Mouse (Mus musculus) right cerebral cortex, adult 2 months (tissue): Measurements from ENCODE around the gene Acaca.
A peak's percentile ranks its signal among the peaks of the same experiment; 100 is the strongest.

Experiments used
- DNase-seq, 2 experiments: peaks; one replicate each; pipeline ENCODE4 v3.0.0; 2021 to 2022; ENCODE audit warnings: low spot score in 2 of 2

Gene Acaca

DNA sequence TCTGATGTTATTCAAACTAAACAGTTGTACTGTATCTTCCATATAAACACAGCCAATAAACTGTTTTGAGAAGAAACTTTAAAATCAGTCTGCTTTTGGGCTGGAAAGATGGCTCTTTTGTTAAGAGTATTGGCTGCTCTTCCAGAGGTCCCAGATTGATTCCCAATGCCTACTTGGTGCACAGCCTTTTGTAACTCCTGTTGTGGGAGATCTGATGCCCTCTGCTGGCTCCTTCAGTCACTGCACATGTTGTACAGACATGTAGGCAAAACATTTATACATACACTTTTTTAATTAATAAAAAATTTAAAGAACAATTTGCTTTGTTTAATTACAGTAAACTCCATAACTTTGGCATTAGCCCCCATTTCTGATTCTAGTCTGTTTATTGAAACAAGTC is 114.1 kb downstream of the Acaca start:
- DNase-seq, result peak; percentile 64 to 71

DNA sequence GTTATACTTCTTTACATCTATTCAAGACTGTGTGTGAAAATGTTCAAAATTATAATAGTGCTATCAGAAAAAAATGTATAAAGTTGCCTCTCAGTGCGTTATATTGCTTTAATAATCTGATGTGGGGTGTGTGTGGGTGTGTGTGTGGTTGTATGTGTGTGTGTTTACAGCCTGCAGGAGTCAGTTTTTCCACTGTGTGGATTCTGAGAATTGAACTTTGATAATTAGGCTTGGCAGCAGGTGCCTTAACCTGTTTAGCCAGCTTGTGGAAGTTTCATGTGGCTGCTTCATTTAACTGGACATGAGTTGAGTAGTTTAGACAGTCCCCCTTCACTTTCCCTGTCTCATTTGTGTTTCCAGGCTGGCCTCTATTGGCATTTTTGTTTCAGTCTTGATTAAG is 117.9 kb downstream of the Acaca start:
- DNase-seq, result no peak

DNA sequence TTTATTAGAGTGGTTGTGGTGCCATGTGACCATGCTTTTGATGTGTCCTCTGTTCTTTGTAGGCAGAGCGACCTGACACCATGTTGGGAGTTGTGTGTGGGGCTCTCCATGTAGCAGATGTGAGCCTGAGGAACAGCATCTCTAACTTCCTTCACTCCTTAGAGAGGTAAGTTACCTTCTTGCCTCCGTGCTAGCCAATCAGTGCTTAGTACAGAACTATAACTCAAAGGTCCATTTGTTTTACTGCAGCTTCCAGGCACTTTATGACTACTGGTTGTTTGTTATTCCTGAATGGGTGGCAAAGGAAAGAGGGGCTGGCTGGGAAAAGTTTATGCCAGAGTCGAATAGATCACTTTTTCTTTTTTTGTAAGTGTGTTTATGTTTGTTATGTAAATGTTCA is 121.7 kb downstream of the Acaca start:
- no peak for DNase-seq

DNA sequence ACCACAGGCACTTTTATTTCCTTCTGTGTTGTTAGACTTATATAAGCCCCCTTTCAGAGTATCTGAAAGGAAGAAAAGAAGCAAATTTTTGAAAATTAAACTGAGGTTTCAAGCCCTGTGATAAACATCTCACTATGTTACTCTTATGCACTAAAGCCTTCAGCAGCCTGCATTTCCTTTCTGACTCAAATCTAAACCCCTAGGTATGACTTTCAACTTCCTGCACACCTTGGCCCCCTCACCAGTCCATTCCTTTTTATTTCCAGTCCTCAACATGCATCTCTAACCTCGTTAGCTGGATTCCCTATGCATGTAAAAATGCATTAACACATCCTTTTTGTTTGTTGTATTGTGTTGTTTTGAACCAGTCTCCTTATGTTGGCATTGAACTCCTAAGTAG is 123.0 kb downstream of the Acaca start:
- no peak for DNase-seq

DNA sequence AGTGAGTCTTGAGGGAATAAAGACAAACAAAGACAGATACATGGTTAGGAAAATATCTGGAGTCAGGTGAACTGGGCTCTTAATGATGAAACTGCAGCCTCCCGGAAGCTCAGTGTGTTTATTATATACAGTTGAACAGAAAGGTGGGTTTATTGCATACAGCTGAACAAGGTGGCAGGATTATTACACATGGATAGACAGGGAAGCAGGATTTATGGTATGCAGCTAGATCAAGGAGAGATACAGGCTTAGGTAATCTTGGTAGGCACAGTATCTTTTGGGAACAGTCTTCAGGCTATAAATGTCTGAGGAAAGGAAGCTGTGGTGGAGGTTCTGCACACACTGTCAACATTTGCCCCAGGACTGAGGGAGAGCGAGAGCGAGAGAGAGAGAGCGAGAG is 126.4 kb downstream of the Acaca start:
- DNase-seq, result no peak

DNA sequence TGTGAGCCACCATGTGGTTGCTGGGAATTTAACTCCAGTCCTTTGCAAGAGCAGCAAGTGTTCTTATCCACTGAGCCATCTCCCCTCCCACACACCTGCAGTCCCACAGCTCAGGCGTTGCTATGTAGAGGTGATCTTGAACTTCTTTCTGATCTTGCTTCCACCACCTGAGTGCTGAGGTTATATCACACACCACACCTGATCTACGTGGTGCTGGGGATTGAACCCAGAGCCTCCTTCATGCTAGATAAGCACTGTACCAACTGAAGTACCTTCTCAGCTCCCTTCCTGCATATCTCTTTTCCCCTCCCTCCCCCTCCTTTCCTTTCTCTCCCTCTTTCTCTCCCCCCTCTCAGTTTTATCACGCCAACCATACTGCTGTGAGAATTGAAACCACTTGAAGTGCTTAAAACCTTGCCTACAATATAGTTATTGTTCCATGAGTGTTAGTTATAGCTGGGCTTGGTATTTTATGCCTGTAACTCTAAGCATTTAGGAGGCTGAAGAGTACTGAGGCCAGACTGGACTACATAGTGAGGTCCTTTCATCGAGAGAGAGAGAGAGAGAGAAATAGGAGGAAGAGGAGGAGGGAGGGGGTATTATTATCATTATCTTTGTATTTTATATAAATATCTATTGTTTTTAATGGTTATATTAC is 128.7 kb downstream of the Acaca start:
- no peak for DNase-seq

DNA sequence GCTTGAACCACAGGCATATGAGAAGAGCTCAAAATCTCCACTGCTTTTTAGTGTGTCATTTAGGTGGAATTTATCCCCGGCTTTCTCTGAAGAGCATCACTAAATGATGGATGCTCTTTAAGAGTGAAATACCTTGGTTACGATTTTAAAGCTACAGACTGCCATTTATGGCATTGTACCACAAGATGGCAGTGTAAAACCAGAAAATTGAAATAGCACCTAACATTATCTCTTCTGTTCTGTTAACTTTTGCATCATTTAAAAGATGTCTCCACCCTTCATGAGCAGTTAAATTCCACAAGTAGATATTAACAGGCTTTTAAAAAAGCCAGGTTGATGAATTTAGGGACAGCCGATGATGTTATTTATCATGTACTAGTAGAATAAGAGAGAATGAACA is 135.0 kb downstream of the Acaca start:
- DNase-seq, result peak in 1 of 2 experiments; percentile 32

DNA sequence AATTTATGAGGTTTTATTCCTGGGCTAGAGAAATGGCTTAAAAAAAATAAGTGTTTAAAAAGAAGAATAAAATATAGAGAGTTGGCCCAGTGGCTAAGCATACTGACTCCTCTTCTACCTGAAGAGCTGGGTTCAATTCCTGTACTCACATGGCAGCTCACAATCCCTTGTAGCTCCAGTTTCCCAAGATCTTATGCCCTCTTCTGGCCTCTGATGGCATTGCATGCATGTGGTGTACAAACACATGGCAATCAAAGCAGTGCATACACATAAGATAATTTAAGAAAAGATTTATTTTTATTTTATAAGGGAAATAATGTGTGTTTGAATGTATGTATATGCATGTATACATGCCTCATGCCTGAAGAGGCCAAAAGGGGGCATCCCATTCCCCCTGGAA is 138.6 kb downstream of the Acaca start:
- DNase-seq, result no peak

DNA sequence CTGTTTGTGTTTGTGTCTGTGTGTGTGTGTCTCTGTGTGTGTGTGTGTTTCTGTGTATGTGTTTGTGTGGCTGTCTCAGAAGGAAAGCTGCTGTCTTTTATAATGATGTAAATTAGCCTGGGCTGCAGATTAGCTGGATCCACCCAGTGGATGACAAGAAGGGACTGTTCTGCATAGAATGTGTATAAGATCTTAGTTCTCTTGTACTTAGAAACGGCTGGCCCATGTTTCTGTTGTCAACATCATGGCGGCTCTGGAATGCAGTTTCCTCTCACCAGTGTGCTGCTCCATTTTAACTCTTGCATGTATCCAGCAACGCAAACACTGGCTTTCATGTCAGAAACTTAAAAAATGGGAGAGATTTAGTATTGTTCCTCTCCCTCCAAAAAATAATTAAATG is 141.0 kb downstream of the Acaca start:
- DNase-seq, result no peak

DNA sequence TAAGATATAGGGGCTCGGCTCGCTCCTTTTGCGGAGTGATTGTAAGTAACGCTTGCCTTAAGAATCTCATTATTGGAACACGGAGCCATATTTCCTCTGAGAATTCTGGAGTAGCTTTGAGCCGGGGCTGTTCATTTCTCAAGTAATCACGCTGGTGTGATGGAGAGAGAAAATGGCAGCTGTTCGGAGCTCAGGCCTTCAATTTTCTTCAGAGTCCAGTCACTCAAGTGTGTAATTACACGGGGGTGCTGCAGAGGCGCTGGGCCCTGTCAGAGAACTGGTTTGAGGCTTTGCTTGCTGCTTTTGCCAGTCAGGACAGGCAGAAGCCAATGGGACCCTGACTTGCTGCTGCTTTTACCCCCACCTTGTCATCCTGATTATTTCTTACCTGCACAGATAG is 142.5 kb downstream of the Acaca start:
- no peak for DNase-seq

DNA sequence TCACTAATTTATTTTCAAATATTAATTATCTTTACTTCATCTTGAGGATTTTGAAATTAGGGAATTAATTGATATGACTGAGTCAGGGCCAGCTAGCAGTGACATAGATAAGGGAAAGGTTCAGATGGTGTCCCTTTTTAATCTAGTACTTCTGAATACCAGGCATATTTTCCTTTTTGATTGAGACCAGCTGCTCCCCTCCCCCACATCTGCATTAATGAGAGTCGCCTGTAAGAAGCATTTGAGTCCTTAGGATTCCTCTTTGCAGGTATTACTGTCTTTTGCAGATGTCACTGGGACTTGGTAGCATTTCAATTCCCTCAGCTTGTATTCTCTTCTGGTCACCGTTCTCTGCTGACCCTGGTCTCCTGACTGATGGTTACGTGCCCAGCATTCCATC is 143.1 kb downstream of the Acaca start:
- DNase-seq, result no peak

DNA sequence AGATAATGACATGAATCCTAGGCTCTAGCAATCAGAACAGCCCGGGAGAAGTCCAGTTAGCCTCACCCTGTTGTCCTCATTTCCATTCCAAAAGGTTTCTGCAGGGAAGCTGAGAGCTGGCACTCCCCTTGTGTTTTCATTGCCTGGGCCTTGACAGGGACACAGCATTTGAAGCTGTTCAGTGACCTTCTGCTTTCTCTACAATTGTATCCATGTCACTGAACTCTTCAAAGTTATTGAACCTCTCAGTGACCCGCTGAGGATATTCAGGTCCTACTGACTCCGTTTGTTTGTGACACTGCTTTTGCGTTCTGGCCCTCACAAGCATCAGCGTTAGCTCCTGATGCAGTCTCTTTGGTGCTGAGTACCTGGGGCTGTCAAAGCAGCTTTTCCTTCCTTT is 147.5 kb downstream of the Acaca start:
- DNase-seq, result no peak

DNA sequence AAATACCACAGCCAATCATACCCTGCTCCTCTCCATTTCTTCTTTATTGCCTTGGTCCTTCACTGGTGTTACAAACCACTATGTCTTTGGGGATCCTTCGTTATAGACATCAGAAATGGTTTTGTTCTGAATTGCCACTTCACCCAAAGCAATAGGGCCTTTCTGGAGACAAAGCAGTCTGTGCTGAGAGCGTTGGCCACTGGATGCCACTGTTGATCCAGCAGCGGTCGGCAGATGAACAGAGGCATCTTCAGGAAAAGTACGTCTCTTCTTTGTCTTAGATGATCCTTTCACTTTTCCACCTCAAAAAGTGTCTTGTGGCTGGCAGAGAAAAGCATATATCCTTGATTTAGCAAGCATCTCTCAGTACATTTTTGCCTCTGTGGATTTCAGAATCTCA is 151.8 kb downstream of the Acaca start:
- DNase-seq, result peak; percentile 47 to 55

DNA sequence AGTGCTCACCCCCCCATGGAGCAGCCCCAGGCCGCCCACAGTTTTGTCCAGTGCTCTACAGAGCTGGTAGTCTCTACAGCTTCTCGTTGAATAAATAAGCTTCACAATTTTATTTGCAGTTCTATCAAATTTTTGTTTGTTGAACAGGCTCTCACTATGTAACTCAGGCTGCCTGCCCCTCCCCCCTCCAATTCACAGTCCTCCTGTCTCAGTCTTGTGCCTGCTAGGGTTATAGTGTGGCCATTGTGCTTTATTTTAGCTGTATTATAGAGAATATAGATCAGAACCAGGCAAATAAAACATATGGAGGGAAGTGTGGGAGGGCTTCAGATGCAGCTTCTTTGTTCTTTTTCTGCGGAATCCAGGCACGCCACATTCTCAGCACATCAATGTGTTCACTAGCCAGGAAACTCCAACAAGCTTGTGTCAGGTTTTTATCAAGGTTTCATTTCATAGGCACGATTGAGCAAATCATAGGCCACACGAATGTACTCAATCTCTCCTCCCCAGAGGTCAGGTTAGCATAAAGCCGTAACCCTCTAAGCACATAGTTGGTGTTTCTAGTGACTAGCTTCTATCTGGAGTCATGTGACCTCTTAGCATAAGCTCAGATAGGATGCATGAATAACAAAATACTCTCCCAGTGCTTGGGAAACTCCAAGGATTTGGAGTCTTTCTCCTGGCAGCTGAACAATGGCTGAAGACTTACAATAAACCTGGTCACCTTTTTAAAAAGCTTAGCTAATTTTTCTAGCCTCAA is 153.7 kb downstream of the Acaca start:
- no peak for DNase-seq

DNA sequence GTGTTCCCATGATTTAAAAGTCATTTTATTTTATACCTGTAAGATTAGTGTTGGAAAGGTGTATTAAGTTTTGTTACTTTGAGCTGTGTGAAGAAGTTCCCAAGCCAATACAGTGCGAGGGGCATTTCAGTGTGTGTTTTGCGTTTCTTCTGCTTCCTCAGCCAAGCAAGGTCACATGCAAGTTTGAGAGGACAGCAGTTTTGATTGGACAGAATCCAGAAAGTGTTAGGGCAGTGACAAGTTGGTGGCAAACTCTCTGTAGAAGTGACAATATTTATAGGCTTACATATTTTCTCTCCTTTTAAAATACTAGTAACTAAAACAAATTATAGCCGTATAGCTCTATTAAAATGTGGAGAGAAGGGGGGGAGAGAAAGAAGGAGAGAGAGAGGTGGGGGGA is 161.3 kb downstream of the Acaca start:
- no peak for DNase-seq

DNA sequence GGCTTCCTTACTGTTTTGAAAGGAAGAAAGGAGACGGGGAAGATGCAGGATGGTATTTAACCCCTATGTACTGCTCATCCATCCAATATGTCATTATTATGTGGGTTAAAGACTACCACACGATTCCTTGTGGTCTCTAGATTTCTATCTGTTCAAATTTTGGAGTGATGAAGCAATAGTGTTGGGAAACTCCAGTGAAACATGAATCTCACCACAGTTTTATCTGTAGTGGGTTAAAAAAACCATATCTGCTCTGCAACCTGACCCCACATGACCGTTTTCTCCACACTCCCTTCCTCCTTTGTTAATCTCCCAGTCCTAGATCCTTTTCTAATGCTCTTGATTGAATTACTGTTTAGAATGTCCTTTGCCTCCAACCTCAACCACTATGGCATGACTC is 163.1 kb downstream of the Acaca start:
- DNase-seq, result no peak

DNA sequence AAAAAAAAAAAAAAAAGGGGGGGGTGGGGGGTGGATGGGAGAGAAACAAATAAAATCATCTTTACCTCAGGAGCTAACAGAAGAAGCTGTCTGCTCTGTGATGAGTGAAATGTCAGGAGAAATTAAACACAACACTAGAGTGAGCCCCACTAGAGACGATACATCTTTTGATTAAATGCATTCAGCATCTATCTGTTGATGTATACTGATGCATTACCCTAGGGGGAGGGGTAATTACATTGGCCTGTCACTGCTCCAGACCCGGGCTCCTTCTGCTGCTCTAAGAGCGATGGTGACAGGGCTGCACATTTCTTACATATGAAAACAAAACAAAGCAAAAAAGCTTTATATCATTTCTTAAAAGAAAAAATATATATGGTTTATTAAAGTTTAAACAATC is 163.8 kb downstream of the Acaca start:
- no peak for DNase-seq

DNA sequence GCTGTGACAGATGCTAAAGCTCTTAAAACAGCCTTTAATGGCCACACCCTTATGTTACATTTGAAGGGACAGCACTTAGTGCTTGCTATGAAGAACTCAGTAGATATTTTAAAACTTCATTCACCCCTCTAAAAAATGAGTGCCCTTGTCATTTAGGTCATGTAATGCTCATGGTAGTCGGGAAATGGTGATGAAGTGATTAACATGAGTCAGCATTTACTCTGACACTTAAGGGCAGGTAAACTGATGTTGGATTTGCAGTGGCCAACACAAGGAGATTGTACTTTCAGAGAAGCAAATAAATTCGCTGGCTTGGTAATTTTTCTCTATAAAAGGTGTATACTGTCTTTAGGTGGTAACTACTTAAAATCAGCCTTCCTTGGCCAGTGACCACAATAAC is 166.9 kb downstream of the Acaca start:
- no peak for DNase-seq

DNA sequence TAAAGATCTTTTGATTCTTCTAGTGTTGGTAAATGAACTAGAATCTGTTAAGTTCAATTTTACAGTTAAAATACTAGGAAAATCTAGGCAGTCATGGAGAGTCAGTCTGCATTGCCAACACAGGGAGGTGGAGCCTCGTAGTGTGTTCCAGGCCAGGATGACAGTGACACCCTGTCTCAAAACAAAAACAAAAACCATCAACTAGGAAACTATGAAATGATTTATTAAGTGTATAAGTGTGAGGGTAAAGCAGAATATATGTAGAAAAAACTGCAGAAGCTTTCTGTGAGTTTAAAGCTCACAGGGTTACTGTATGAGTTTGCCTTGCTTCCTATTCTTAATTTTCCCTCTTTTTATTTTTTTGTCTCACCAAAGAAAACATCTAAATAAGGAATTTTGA is 176.0 kb downstream of the Acaca start:
- no peak for DNase-seq

DNA sequence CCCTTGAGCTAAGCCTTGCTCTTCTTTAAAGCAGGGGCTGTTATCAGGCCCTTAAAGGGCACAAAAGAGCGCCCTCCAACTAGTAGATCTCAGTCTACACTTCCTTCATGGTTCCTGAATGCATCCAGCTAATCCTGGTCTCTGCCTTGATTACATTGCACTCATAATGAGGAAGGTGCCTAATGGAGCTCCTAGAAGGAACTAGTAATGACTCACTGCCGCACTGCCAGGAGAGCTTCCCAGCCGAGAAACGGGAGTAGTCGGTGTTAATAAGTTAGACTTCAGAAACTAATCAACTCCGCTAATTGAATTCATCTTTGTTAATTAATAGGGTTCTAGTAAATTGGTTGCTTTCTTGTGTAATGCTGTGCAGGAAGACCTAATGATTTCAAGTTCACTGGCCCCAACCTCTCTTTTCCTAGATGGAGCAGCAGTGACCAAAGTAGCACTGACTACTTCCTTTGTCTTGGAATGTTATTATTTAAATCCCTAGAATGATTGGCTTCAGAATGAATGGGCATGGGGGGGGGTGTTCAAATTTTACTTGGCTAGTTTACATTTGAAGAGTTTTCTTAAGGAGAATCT is 176.8 kb downstream of the Acaca start:
- DNase-seq, result no peak

DNA sequence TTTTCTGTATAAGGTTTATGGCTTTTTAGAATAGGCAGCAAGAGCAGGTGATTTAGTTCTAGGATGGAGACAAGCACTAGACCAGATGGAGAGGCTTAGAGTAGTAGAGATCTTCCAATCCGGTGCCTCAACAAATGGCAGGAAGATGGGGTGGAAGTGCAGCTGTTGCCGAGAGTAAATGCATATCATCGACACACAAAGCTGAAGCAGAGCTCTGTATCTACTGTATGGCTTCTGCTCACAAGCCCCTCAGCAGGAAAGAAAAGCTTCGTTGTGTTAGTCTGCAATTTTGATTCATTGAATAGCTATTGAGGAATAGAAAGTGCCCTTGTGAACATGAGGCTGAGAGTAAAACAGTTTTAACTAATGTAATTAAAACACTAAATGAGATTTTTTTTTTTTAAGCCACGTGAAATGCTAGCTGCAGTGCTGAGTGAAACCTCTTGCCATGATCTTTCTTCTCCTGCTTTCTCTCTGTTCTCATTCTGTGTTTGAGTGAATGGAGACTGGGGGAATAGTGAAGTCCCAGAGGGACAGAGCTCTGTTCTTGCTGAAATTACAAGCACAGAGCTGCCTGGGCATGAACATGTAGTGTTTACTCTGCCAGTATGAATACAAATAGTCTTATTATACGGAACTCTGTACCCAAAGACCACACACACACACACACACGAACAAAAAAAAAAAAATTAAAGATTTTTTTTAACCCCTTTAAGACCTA is 194.7 kb downstream of the Acaca start:
- DNase-seq, result no peak

DNA sequence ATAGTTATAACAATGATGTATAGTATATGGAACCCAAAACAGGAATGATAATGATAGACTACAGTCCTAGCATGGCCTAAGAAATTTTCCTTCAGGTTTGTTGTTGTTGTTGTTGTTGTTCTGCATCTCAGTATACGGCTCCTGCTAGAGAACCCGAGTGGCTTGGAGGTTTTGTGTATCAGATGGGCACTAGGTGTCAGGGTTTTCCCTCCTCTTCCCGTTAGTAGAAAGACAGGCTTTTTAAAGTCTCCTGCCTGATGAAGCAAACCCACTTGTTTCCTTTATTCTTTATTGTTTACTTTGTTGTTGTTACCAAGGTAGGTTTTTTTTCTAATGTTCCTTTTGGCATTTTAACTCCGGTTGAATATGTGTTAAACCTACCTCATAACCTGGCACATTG is 197.6 kb downstream of the Acaca start:
- DNase-seq, result no peak

DNA sequence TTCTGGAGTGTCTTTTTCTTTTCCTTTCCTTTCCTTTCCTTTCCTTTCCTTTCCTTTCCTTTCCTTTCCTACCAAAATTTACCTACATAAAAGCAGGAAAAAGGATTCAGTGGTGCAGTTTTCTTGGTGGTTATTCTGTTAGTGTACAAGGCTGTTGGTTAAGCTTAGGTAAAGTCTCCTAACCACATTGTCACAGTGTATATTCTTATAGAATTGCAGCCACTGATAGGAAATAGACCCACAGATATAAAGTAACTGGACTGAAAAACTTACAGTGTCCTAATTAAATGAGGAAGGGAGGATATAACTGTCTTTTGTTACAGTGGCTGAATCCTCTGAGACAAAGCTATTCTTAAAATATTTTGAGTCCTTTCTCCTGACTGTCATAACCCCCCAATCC is 202.9 kb downstream of the Acaca start:
- no peak for DNase-seq
